Comparison of ENCODE assay signal across 8 mouse cellular contexts in genomic region chr11:103411981-103412949, GRCm38 (mm10). TPM values are rescaled to one million over a fixed set of nuclear protein-coding genes. Genes with fewer than 3 reads are reported as not detected.
DNase-seq lines count a peak whose midpoint lies in the region; ATAC-seq lines count a peak whose summit lies in the region.

Gene Plekhm1 (minus strand): TSS chr11:103412687.

- WGBS in hindbrain, embryonic 16.5 days, result under 1% methylated on average over 46 of the region's 67 CpGs
- WGBS in macrophage (ENCODE audit: missing documents), result under 1% methylated on average over 61 of the region's 67 CpGs

- no peaks in the 10 kb centered on the region for H3K27me3 ChIP-seq in hindbrain, embryonic 16.5 days (replicated peaks; ENCODE audit: control insufficient read depth, insufficient read depth, low read length)

- peaks cover 52% of the 10 kb centered on the region for H3K79me2 ChIP-seq in macrophage (ENCODE audit: inconsistent target)

- peak within 1 kb of the TSS; percentile 85 for H3K9ac ChIP-seq in hindbrain, embryonic 16.5 days (ENCODE audit: low read depth, low read length)

- peak within 1 kb of the TSS; percentile 78 for H3K27ac ChIP-seq in hindbrain, embryonic 16.5 days (ENCODE audit: low read depth, low read length)
- peak within 1 kb of the TSS; percentile 55 for H3K27ac ChIP-seq in macrophage

- ATAC-seq in hindbrain, embryonic 16.5 days, result peak; percentile 99

- DNase-seq in WW6 (ENCODE audit: low read depth, low spot score), result peak; percentile 98
- DNase-seq in cerebellum, postnatal 4 days (ENCODE audit: low spot score in 2 of 2), result peak; percentile 87 to 94
- DNase-seq in gastrocnemius, adult 18-20 months (ENCODE audit: low spot score), result peak; percentile 94
- DNase-seq in left cerebral cortex, adult 18-20 months (ENCODE audit: low spot score in 2 of 2), result peak; percentile 96 to 97
- peak; percentile 97 for DNase-seq in right cerebral cortex, adult 18-20 months
- peak; percentile 84 for DNase-seq in urinary bladder, postnatal 10 days (ENCODE audit: low spot score)

- peaks cover 14% of the 10 kb centered on the region for H3K4me1 ChIP-seq in hindbrain, embryonic 16.5 days (ENCODE audit: control insufficient read depth, insufficient read depth, low read depth, low read length)

- peak within 1 kb of the TSS; percentile 83 for H3K4me3 ChIP-seq in hindbrain, embryonic 16.5 days (ENCODE audit: low read length)
- peak within 1 kb of the TSS; percentile 88 for H3K4me3 ChIP-seq in macrophage (ENCODE audit: inconsistent target)

- H3K4me2 ChIP-seq in hindbrain, embryonic 16.5 days (ENCODE audit: low read length), result peak within 1 kb of the TSS; percentile 92

- H3K36me3 ChIP-seq in hindbrain, embryonic 16.5 days (ENCODE audit: control insufficient read depth, insufficient read depth, low read length), result no peaks in the 10 kb centered on the region
- H3K36me3 ChIP-seq in macrophage (ENCODE audit: inconsistent target), result peaks cover 10% of the 10 kb centered on the region; the same call in 1 of the 2 replicates

- no peaks in the 10 kb centered on the region for H3K9me3 ChIP-seq in hindbrain, embryonic 16.5 days (ENCODE audit: control insufficient read depth, low read length)

RNA-seq across cellular contexts. Expression of gene Plekhm1, which starts in this region (rescaled TPM):
- total RNA-seq in gastrocnemius, adult 18-20 months (2021), result 10 to 100 TPM; 14.8 to 16.4 TPM
- 7.2 and 9.6 TPM in 2 replicates for polyA plus RNA-seq in hindbrain, embryonic 16.5 days (2015; fragmentation: Nextera tagmentation; extraction: Ambion mirVana)
- total RNA-seq in left cerebral cortex, adult 18-20 months (2021), result 10 to 100 TPM; 18.2 to 18.8 TPM
- total RNA-seq in macrophage (2018; cell fraction: chromatin; rRNA removed), result 100 to 1,000 TPM in 12 of 26 experiments, 10 to 100 TPM in 14; 24.8 to 273 (median 87.3) TPM
- 100 to 1,000 TPM in 8 of 26 experiments, 10 to 100 TPM in 18; 29.1 to 127 (median 87.0) TPM for total RNA-seq in macrophage (2018; cell fraction: cytosol; rRNA removed)
- 100 to 1,000 TPM in 13 of 26 experiments, 10 to 100 TPM in 13; 32.5 to 241 (median 99.4) TPM for total RNA-seq in macrophage (2018; cell fraction: nucleus; rRNA removed)
- polyA plus RNA-seq in macrophage (2018), result 55.1 to 87.8 TPM (median 77.5 TPM) in 3 replicates

Comparison
In these comparisons a context has a peak if more than half of its experiments do, and no peak if none do; other contexts are left out.
1. Peak in every context shown above with its lines: DNase-seq, ATAC-seq, H3K4me3 ChIP-seq and H3K27ac ChIP-seq.